Mouse (Mus musculus): Measurements from ENCODE around the gene Adamts2.

DNA sequence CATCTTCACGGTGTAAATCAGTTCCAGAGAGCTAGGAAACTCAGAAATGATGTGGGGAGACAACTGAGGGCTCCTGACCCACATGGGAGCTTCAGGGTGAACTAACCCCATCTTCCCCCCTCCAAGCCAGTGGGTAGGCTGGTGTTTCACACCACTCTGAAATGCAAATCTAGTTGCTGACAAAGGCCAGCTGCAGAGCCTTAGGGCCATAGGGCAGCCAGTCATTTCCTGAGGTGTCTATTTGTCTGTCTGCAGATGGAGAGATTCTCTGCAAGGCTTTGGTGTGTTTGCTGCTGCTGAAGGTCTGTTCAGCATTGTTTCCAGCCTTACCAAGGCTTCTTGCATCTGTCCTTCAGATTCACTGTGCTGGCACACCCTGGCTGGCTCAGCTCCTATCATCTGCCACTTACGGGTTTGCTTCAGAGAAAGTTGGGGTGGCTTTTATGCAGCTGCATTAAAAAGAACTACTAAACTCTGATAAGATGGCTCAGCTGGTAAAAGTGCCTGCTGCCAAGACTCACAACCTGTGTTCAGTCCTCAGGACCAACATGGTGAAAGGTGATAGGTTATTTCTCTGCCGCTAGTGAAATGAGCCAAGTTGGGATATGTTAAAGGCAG is 246.7 kb downstream of the Adamts2 start:
- no peak for TF ChIP-seq CTCF (IDR thresholded peaks at IDR 0.05; ENCODE audit: low read depth)
- TF ChIP-seq EP300 (IDR thresholded peaks at IDR 0.05; ENCODE audit: low read depth) = no peak

Measured in liver, postnatal 0 days (tissue).